Mouse (Mus musculus) thymus, postnatal 0 days (tissue): ENCODE measurements at regions not wholly inside any gene's neighbourhood (a gene's known extent, or its start where the extent isn't known, plus 50 kb on each side); places are given as distances from the start of the nearest gene placed in this dataset.
"Not testable (repeated sequence)": the region's sequence is repeated elsewhere in the genome, so short reads cannot be mapped to it uniquely, and the experiment has no call there.

ENCODE experiments used
- DNase-seq: peaks from one replicate; pipeline ENCODE4 v3.0.0-alpha.2; 2015; ENCODE audit warnings: low spot score

GRCm38 (mm10) chr6:143437367-143438271 lies 270.6 kb downstream of the Etnk1 start:
- DNase-seq = no peak

GRCm38 (mm10) chr6:143438272-143438591 lies 271.2 kb downstream of the Etnk1 start:
- DNase-seq = no peak

GRCm38 (mm10) chr6:143439484-143439883 lies 272.5 kb downstream of the Etnk1 start:
- no peak for DNase-seq

DNA sequence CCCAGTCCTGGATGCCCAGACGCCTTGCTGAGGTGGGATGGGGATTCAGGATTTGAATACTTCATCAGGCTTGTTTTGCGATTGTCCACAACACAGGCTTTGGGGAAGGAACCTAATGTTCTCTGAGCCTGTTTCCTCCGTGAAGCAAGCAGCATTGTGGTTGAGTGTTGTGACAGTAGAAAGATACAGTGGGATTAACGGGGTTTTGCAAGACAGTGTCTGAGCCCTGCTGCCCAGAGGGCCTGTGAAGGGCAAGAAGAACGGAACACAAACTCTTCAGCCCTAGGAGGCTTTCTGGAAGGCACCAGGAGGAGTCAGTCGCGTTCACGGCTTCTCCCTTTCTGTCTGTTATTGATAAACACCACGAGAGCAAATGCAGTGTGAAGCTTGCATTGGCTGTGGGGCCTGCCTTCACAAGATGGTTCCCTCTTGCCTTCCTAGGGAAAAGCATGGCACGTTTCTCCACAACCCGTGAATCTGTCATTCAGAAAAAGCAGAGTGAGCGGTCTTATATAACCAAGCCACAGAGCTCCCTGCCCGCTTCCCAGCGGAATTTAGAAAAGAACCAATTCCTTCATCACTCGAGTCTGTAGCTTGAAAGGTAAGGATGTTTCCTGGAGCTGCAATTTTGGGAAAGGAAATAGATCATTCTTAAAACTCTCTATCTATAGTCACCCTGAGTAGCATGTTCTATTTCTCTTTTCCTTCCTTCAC lies 273.4 kb downstream of the Etnk1 start:
- DNase-seq = no peak

DNA sequence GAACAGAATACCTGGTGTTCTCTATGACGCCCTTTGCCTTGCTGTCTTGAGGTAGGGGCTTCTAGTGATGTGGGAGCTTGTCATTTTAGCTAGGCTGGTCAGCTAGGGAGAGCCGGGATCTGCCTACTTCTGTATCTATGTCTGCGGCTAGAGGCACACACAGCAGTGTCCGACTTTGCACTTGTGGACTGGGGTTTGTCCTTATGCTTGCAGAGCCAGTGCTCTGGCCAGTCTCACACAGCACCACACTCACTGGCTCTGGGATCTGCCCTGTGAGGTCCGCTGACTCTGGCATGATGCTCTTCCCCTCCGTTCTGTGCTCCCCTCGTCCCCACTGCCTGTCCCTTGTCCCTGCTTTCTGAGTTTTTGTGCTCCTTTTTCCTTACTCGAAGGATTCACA lies 275.3 kb downstream of the Etnk1 start:
- DNase-seq = no peak

- no peak for DNase-seq
These were observed 276.4 kb downstream of the Etnk1 start for GRCm38 (mm10) chr6:143443446-143443845.

- no peak for DNase-seq
These were observed 277.8 kb downstream of the Etnk1 start for GRCm38 (mm10) chr6:143444782-143445181.

- no peak for DNase-seq
These were observed 279.0 kb downstream of the Etnk1 start for GRCm38 (mm10) chr6:143445834-143446552.

DNA sequence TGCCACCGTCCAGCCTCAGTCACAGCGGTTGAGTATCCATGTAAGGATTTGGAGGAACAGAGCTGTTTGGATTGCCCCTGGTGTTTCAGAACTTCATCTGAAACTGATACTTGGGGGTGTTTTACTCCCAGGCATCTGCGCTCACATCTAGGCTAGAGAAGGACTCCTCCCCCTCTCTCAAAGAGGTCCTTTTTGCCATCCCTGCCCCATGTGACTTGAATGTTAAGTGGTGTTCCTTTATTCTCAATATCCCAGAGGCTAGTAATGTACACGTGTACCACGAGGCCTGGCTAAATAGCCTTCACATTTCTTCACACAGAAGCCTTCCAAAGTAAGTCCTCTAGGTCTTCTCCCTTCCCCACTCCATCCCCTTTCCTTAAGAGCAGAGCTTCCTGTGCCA lies 280.0 kb downstream of the Etnk1 start:
- DNase-seq = no peak

DNA sequence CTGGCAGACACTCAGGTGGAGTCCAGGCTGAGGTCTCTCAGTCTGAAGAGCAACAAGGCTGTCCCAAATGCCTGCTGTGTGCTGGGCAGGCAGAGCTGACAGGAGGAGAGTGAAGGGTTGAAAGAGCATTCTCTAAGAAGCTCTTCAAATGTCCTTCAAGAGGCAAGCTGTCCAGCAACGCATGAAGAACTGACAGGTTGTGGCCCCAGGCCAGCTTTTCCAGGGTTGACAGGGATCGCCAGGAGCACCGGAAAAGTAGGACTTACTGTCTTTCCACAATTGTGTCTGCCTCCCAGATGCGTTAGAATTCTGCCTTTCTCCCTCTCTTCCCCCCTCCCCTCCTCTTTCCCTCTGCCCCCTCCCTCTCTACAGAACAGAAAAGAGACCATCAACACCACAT lies 282.1 kb downstream of the Etnk1 start:
- DNase-seq = no peak

DNA sequence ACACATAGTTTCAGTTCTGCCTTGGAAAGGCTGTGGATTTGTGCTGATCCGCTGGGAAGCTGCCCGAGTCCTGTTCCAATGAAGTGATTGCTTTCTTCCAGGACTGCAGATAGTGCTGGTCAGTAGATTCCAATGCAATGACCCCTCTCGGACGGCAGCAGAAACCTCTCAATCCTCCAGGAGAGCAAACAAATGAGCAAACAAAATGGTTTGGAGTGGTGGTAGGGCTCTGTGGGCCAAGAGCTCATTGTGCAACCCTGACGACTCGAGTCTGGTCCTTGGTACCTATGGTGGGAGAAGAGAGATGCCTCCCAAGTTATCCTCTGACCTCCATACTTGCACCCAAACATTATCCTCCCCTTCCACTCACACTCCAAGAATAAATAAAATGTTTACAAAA lies 284.8 kb downstream of the Etnk1 start:
- DNase-seq = no peak

DNA sequence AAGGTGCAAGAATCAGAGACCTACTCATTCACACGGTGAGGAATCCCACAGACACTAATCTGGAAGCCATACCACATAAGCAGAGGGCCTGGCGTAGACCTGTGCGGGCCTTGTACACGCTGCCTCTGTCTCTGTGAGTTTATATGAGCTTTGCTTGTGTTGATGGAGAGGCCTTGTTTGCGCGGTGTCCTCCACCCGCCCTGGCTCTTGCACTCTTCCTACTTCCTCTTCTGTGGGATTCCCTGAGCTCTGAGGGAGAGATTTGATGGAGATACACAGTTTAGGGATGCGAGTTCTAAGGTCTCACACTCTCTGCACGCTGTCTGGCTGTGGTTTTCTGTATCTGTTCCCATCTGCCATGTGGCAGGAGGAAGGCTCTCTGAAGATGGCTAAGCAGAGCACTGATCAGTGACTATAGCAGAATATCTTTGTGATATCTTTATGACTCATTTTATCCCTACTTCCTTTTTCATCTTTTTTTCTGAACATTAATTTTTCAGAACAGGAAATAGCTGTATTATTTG lies 287.7 kb downstream of the Etnk1 start:
- DNase-seq = no peak

DNA sequence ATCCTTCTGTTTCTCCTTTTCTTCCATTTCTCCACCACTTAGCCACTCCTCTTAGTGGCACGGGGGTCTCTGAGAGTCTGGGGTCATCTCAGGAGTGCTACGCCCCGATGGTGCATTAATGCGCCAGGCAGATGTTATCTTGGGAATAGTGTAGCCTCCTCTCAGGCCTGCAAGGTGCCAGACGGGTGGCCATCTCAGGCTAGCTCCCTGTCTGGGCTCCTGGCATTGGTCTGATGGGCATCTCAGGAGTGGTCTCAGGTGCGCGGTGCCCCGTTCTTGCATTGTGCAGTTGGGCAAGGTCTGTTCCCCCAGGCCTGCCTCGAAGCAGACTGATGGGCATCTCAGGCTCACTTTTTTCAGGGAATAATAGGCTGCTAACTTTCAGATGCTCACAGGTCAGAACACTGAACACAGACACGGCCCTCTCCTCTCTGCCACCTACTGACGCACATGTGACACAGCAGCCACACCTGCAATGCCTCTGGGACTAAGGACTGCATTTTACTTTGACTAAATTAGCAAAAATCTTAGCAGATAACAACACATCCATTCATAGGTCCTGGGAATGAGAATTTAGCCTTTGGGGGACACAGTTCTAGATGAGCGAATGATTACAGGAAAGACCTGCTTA lies 298.0 kb downstream of the Etnk1 start:
- no peak for DNase-seq

DNA sequence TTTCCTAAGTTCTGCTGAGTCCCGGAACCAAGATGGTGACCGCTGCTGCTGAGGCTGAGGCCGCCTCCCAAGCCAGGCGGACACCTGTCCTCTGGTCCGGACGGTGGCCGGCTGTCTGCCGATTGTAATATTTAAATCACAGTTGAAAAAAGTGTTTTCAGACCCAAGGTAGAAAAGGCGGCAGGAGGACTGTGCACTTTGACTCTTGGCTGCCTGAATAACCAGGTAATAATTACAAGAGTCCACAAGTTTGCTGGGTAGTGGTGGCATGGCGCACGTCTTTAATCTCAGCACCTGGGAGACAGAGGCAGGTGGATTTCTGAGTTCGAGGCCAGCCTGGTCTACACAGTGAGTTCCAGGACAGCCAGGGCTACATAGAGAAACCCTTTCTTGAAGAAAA lies 305.7 kb downstream of the Etnk1 start:
- not testable (repeated sequence) for DNase-seq

- DNase-seq = no peak
These were observed 307.4 kb downstream of the Etnk1 start for GRCm38 (mm10) chr6:143474396-143474795.

GRCm38 (mm10) chr6:143475296-143475695 lies 308.3 kb downstream of the Etnk1 start:
- no peak for DNase-seq

GRCm38 (mm10) chr6:143477396-143477795 lies 310.4 kb downstream of the Etnk1 start:
- no peak for DNase-seq

DNA sequence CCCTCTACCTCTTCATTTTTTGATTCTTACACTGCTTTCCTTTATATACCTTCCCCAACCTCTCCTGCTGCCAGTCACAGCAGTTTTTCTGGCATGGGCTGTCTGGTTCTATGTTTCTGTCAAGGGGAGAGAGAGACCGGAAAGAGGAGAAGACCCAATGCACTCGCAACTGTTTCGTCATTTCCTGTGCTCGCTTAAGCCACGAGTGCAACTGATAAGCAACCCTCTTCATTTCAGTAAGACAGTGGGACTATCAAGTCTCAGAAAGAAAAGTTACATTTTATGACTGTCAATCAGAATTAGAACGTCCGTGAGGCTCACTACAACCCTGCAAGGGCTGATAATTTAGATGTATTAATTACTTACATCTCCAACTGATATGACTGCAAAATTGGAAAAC lies 312.2 kb downstream of the Etnk1 start:
- DNase-seq = no peak

- no peak for DNase-seq
These were observed 312.8 kb downstream of the Etnk1 start for GRCm38 (mm10) chr6:143479701-143480388.

- DNase-seq = no peak
These were observed 315.3 kb downstream of the Etnk1 start for GRCm38 (mm10) chr6:143482272-143482671.

DNA sequence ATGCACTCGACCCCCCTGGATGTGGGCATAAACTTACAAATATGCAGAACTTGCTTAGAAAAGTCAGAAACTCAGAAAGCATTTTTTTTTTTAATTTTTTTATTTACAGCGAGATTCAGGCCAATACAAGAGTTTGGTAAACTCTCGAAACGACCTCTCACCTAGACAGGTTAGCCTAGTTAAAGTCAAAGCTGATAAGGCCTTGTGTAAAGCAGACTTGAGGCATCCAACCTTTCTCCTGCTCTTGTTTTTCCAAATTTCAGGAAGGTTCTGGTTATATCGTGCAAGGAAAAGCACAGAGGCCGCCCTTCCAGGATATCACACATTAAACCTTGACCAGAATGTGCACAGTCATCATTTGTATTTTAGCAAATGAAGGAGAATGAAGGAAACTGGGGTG lies 315.8 kb downstream of the Etnk1 start:
- DNase-seq = no peak
